ENCODE assay signal across 8 mouse cellular contexts in genomic region chr17:35058911-35059892, GRCm38 (mm10). TPM values are rescaled to one million over a fixed set of nuclear protein-coding genes. Genes with fewer than 3 reads are reported as not detected.
DNase-seq lines count a peak whose midpoint lies in the region; ATAC-seq and TF ChIP-seq lines count a peak whose summit lies in the region.

Gene Ddah2, plus strand, starts transcription at chr17:35059035.

- H3K27ac ChIP-seq in CH12.LX (ENCODE audit: insufficient read depth, low read depth): no peak within 1 kb of the TSS
- peak within 1 kb of the TSS; percentile 94 for H3K27ac ChIP-seq in forebrain, embryonic 12.5 days
- peak within 1 kb of the TSS; percentile 97 for H3K27ac ChIP-seq in heart, embryonic 16.5 days (ENCODE audit: low read length)
- peak within 1 kb of the TSS; percentile 86 for H3K27ac ChIP-seq in neural tube, embryonic 15.5 days (replicated peaks)

- no peak within 1 kb of the TSS for H3K4me2 ChIP-seq in CH12.LX (ENCODE audit: insufficient read depth, low read depth, poor library complexity, severe bottlenecking)
- H3K4me2 ChIP-seq in forebrain, embryonic 12.5 days: peak within 1 kb of the TSS; percentile 91
- peak within 1 kb of the TSS; percentile 89 for H3K4me2 ChIP-seq in heart, embryonic 16.5 days (ENCODE audit: low read depth, low read length)
- peak within 1 kb of the TSS; percentile 84 for H3K4me2 ChIP-seq in neural tube, embryonic 15.5 days

- ATAC-seq in forebrain, embryonic 12.5 days (ENCODE audit: low FRiP score): peak; percentile 94
- ATAC-seq in heart, embryonic 16.5 days (replicated peaks; ENCODE audit: extremely low read depth, insufficient read depth, low FRiP score): peak; percentile 93
- ATAC-seq in neural tube, embryonic 15.5 days (ENCODE audit: low FRiP score): peak; percentile 93

- WGBS in forebrain, embryonic 12.5 days: under 1% methylated on average over 56 of the region's 57 CpGs
- WGBS in heart, embryonic 16.5 days: under 1% methylated on average over 56 of the region's 57 CpGs
- WGBS in neural tube, embryonic 15.5 days: under 1% methylated on average over 56 of the region's 57 CpGs

- no peaks in the 10 kb centered on the region for H3K27me3 ChIP-seq in CH12.LX (replicated peaks)
- H3K27me3 ChIP-seq in forebrain, embryonic 12.5 days: peaks cover 14% of the 10 kb centered on the region
- H3K27me3 ChIP-seq in heart, embryonic 16.5 days (ENCODE audit: control insufficient read depth, insufficient read depth, low read length): peaks cover 5% of the 10 kb centered on the region
- H3K27me3 ChIP-seq in neural tube, embryonic 15.5 days (replicated peaks): peaks cover 9% of the 10 kb centered on the region

- peak; percentile 57 for DNase-seq in CH12.LX (ENCODE audit: extremely low read depth)
- DNase-seq in c-Kit-positive CD71-positive TER-119-positive erythroid progenitor cells, embryonic 14.5 days (ENCODE audit: low spot score): peak; percentile 71
- peak; percentile 93 to 95 for DNase-seq in kidney, postnatal 25 days
- peak; percentile 88 to 92 for DNase-seq in lung, adult 18-20 months
- peak; percentile 83 for DNase-seq in testis, postnatal 14 days (ENCODE audit: low spot score)

- H3K9ac ChIP-seq in CH12.LX (ENCODE audit: insufficient read depth, low read depth): no peak within 1 kb of the TSS
- peak within 1 kb of the TSS; percentile 82 for H3K9ac ChIP-seq in forebrain, embryonic 12.5 days
- peak within 1 kb of the TSS; percentile 90 for H3K9ac ChIP-seq in heart, embryonic 16.5 days (ENCODE audit: low read length)
- peak within 1 kb of the TSS; percentile 76 for H3K9ac ChIP-seq in neural tube, embryonic 15.5 days (replicated peaks)

- in situ Hi-C loops in CH12.LX (cut with MboI; ENCODE audit: low pct_ligation_motif_present, low pct_unique_long_range_greater_than_20kb, low sequenced_read_pairs): no loop called here

- H3K4me1 ChIP-seq in CH12.LX (ENCODE audit: control insufficient read depth in 1 of 2, insufficient read depth in 2 of 2): peaks cover 2 to 7% of the 10 kb centered on the region in 2 experiments; a peak in 3 of 4 replicates
- H3K4me1 ChIP-seq in forebrain, embryonic 12.5 days: peaks cover 26% of the 10 kb centered on the region
- peaks cover 17% of the 10 kb centered on the region for H3K4me1 ChIP-seq in heart, embryonic 16.5 days (ENCODE audit: control insufficient read depth, insufficient read depth, low read length)
- peaks cover 29% of the 10 kb centered on the region for H3K4me1 ChIP-seq in neural tube, embryonic 15.5 days

- peak; percentile 62 for TF ChIP-seq RAD21 in CH12.LX (IDR thresholded peaks at IDR 0.05; ENCODE audit: low read depth, low read length)

- 0 out of 2 replicates have a peak, but pooled peaks cover 2% of the 10 kb centered on the region for H3K79me2 ChIP-seq in CH12.LX (replicated peaks; ENCODE audit: control insufficient read depth, extremely low read depth, insufficient read depth, poor library complexity, severe bottlenecking)

- no peak; the same call in 1 of the 2 replicates for TF ChIP-seq POLR2A in CH12.LX (IDR thresholded peaks at IDR 0.05; ENCODE audit: low read depth, low read length)

- H3K36me3 ChIP-seq in CH12.LX (replicated peaks in 1 of 2; ENCODE audit: control insufficient read depth in 1 of 2, insufficient read depth in 1 of 2, low read length in 1 of 2): peaks cover 58 to 87% of the 10 kb centered on the region in 2 experiments
- peaks cover 58% of the 10 kb centered on the region for H3K36me3 ChIP-seq in forebrain, embryonic 12.5 days (replicated peaks)
- peaks cover 50% of the 10 kb centered on the region for H3K36me3 ChIP-seq in heart, embryonic 16.5 days (ENCODE audit: control insufficient read depth, insufficient read depth)
- H3K36me3 ChIP-seq in neural tube, embryonic 15.5 days: peaks cover 18% of the 10 kb centered on the region

- H3K4me3 ChIP-seq in CH12.LX (replicated peaks in 1 of 3; ENCODE audit: low read depth in 2 of 3, low read length in 2 of 3, poor library complexity in 1 of 3): no peak within 1 kb of the TSS
- peak within 1 kb of the TSS; percentile 77 for H3K4me3 ChIP-seq in forebrain, embryonic 12.5 days (replicated peaks)
- H3K4me3 ChIP-seq in heart, embryonic 16.5 days (ENCODE audit: low read length): peak within 1 kb of the TSS; percentile 85
- H3K4me3 ChIP-seq in neural tube, embryonic 15.5 days (replicated peaks): peak within 1 kb of the TSS; percentile 79

- TF ChIP-seq CTCF in CH12.LX (conservative IDR thresholded peaks at IDR 0.05 in 1 of 2, IDR thresholded peaks at IDR 0.05 in 1 of 2; ENCODE audit: low read depth in 2 of 2, low read length in 2 of 2): peak in 1 of 2 experiments; percentile 65; a peak in 2 of 4 replicates

- dilution Hi-C loops in CH12.LX (cut with MboI; ENCODE audit: extremely low pct_ligation_motif_present, extremely low pct_unique_long_range_greater_than_20kb, low sequenced_read_pairs): no loop called here

- no peak for TF ChIP-seq EP300 in CH12.LX (IDR thresholded peaks at IDR 0.05; ENCODE audit: low read length)

- peaks cover 2% of the 10 kb centered on the region for H3K9me3 ChIP-seq in CH12.LX (replicated peaks; ENCODE audit: low read length)
- H3K9me3 ChIP-seq in forebrain, embryonic 12.5 days: no peaks in the 10 kb centered on the region
- no peaks in the 10 kb centered on the region for H3K9me3 ChIP-seq in heart, embryonic 16.5 days (replicated peaks; ENCODE audit: control insufficient read depth, low read length)
- no peaks in the 10 kb centered on the region for H3K9me3 ChIP-seq in neural tube, embryonic 15.5 days (replicated peaks)

TF ChIP-seq in CH12.LX, 34 proteins besides CTCF, POLR2A, EP300 and RAD21:
- TF ChIP-seq UBTF (IDR thresholded peaks at IDR 0.05; ENCODE audit: low read depth, low read length): no peak
- TF ChIP-seq GABPA (IDR thresholded peaks at IDR 0.05; ENCODE audit: insufficient replicate concordance, low read depth, low read length): no peak
- TF ChIP-seq IRF4 (IDR thresholded peaks at IDR 0.05; ENCODE audit: low read depth, low read length): no peak
- no peak for TF ChIP-seq ETS1 (conservative IDR thresholded peaks at IDR 0.05; ENCODE audit: low read depth, low read length)
- 0 out of 2 replicates have a peak, but pooled peaks have one; percentile 28 for TF ChIP-seq MAZ (IDR thresholded peaks at IDR 0.05; ENCODE audit: low read depth, low read length)
- peak; percentile 70 for TF ChIP-seq SMC3 (IDR thresholded peaks at IDR 0.05; ENCODE audit: low read depth, low read length)

RNA-seq across cellular contexts. Expression of gene Ddah2, which starts in this region (rescaled TPM):
- total RNA-seq in CH12.LX (2012; rRNA removed): 3.4 and 4.3 TPM in 2 replicates
- 0.94 and 1.4 TPM in 2 replicates for total RNA-seq in CH12.LX (2014; rRNA removed)
- 4.8 and 6.3 TPM in 2 replicates for polyA plus RNA-seq in CH12.LX (2012; ENCODE audit: insufficient read length, low read depth)
- 513 and 534 TPM in 2 replicates for polyA plus RNA-seq in forebrain, embryonic 12.5 days (2016; fragmentation: Nextera tagmentation; extraction: Ambion mirVana)
- 171 and 193 TPM in 2 replicates for polyA plus RNA-seq in heart, embryonic 16.5 days (2015; fragmentation: Nextera tagmentation; extraction: Ambion mirVana)
- 244 and 261 TPM in 2 replicates for polyA plus RNA-seq in neural tube, embryonic 15.5 days (2015; fragmentation: Nextera tagmentation; extraction: Ambion mirVana)

Comparison
In these comparisons a context has a peak if more than half of its experiments do, and no peak if none do; other contexts are left out.
1. RNA of gene Ddah2 (polyA plus RNA-seq): 513 to 534 TPM in forebrain, embryonic 12.5 days, 244 to 261 TPM in neural tube, embryonic 15.5 days and 171 to 193 TPM in heart, embryonic 16.5 days; 4.8 to 6.3 TPM in CH12.LX; every median in the first group is over 10 times any median in the second.
2. H3K4me3 ChIP-seq: peak in forebrain, embryonic 12.5 days (single experiment), heart, embryonic 16.5 days (single experiment) and neural tube, embryonic 15.5 days (single experiment); none in CH12.LX (0 of 3).
3. Peak in every context shown above with its lines, with median percentiles within 50 percentile points of each other: DNase-seq and ATAC-seq.